Mouse (Mus musculus): ENCODE results near the gene Rer1. TPM values are rescaled to one million over a fixed set of nuclear protein-coding genes. Genes with fewer than 3 reads are reported as not detected.

The Rer1 gene
- polyA plus RNA-seq, 1 experiment, result 125 TPM

DNA sequence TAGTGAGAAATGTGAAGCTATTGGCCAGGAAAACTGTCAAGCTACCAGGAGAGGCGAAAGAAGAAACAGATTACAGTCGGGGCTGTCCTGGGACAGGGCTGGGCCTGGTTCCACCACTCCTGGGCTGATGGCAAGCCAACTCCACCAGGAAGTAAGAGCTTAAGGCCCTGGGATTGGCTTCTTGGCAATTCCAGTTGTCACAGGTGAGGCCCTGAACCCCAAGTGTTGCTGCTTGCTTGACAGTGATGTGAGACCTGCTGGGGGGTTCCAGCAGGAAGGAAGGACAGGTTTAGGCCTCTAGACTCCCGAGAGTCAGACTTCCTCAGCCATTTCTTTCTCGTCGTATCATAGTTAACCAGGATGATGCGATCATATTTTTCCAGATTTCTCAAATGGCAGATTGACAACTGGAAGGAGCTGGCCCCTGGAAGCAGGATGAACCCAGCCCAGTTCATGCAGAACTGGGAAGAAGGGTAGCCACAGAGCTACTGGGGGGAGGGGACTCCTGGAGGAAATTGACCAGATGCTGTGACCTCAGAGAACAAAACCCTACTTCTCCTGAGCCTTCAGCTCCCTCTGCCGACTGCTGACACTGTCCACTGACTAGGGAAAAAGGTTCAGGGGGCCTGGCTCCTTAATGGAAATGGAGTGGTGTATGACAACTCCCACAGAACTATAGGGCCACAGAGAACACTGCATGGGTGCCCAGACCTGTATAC is 7.4 kb upstream of the Rer1 start:
- Histone ChIP-seq H3K36me3 (ENCODE audit: control insufficient read depth, insufficient read depth) (no peaks in the 10 kb centered on the region), H3K4me3 (ENCODE audit: insufficient read depth, poor library complexity, severe bottlenecking) (no peak overlapping the region), H3K27me3 (ENCODE audit: control insufficient read depth, insufficient read depth, insufficient read length) (no peaks in the 10 kb centered on the region), H3K79me2 (ENCODE audit: control insufficient read depth, insufficient read depth) (no peaks in the 10 kb centered on the region), H3K79me3 (ENCODE audit: low read depth) (no peaks in the 10 kb centered on the region), H3ac (ENCODE audit: control insufficient read depth, insufficient read length, low read depth) (no peak overlapping the region)
- no peak for TF ChIP-seq MYOD1 (IDR thresholded peaks at IDR 0.05; ENCODE audit: control insufficient read depth, insufficient read length, low read depth)
- no peak for TF ChIP-seq USF1 (IDR thresholded peaks at IDR 0.05; ENCODE audit: low read depth)
- TF ChIP-seq CTCF (IDR thresholded peaks at IDR 0.05; ENCODE audit: control insufficient read depth, insufficient read depth, insufficient read length), result no peak
- TF ChIP-seq MYOG (IDR thresholded peaks at IDR 0.05; ENCODE audit: control insufficient read depth, extremely low read depth, insufficient read length), result no peak
- no peak for TF ChIP-seq FOSL1 (IDR thresholded peaks at IDR 0.05; ENCODE audit: insufficient read depth, low read length, poor library complexity, severe bottlenecking)
- TF ChIP-seq CEBPB (IDR thresholded peaks at IDR 0.05; ENCODE audit: low read depth), result no peak

DNA sequence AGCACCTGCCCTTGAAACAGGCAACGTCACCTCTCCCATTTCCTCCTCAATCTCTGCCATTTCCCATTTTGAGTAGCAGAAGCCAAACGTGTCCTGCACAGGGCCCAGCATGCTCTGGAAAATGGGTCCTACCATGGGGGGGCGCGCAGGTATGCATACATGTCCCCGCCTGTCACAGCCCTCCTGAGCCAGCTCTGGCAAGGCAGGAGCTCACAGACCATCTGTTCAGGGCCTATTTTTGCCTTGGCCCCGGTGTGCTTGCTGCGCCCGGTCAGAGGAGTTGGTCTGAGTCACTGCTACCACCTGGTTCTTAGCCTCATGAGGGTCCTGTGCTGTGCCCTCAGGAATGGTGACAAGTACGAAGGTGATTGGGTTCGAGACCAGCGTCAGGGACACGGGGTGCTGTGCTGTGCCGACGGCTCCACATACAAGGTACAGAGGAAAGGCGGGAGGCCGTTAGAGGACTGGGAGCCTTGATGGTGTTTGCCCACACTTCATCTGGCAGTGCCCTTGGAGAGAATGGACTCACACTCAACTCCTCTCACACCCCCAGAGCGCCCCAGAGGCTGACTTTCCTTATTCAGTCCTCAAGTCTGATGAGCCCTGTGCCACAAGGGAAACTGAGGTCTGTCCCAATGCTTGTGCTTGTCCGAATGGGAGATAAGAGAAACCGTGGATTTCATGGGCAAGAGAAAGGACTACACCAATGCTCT is 6.7 kb upstream of the Rer1 start:
- H3K79me3 ChIP-seq (ENCODE audit: low read depth), result no peaks in the 10 kb centered on the region
- no peak overlapping the region for H3K4me3 ChIP-seq (ENCODE audit: insufficient read depth, poor library complexity, severe bottlenecking)
- H3K36me3 ChIP-seq (ENCODE audit: control insufficient read depth, insufficient read depth), result no peaks in the 10 kb centered on the region
- H3ac ChIP-seq (ENCODE audit: control insufficient read depth, insufficient read length, low read depth), result no peak overlapping the region
- no peak for TF ChIP-seq MYOD1 (IDR thresholded peaks at IDR 0.05; ENCODE audit: control insufficient read depth, insufficient read length, low read depth)
- TF ChIP-seq FOSL1 (IDR thresholded peaks at IDR 0.05; ENCODE audit: insufficient read depth, low read length, poor library complexity, severe bottlenecking), result no peak
- TF ChIP-seq CTCF (IDR thresholded peaks at IDR 0.05; ENCODE audit: control insufficient read depth, insufficient read depth, insufficient read length), result no peak
- TF ChIP-seq MAX (IDR thresholded peaks at IDR 0.05), result no peak
- no peak for TF ChIP-seq USF1 (IDR thresholded peaks at IDR 0.05; ENCODE audit: low read depth)
- no peak for TF ChIP-seq CEBPB (IDR thresholded peaks at IDR 0.05; ENCODE audit: low read depth)
- no peak for TF ChIP-seq MYOG (IDR thresholded peaks at IDR 0.05; ENCODE audit: control insufficient read depth, extremely low read depth, insufficient read length)
- no peaks in the 10 kb centered on the region for H3K27me3 ChIP-seq (ENCODE audit: control insufficient read depth, insufficient read depth, insufficient read length)
- no peaks in the 10 kb centered on the region for H3K79me2 ChIP-seq (ENCODE audit: control insufficient read depth, insufficient read depth)

DNA sequence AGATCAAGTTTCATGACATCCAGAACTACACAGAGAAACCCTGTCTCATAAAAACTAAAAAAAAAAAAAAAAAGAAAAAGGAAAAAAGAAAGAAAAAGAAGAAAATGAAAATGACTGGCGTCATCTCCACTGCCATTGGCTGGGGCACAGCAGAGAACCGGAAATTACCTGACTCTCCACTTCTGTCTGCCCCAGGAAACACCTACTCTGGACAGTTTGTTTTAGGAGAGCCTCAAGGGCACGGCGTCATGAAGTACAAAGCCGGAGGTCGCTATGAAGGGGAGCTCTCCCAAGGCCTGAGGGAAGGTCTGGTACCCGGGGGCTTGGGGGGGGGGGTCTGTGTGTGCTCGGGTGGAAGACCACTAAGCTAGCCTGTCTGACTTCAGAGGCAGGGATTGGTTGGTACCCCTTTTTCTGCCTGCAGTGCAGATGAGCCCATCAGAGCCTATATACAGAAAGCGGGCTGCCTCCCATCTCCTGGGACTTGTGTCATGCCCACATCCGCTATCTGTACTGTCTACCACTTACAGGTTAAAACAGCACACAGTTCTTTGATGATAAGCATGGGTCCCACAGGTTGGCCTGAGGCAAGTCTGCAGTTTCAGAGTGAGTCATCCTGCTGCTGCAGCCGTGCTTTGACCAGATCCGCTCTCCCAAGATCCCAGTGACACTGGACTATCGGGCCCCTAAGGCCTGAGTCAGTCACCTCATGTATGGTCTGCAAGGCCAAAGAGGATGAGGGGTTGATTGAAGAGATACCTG is 4.7 kb upstream of the Rer1 start:
- H3K79me3 ChIP-seq (ENCODE audit: low read depth), result no peaks in the 10 kb centered on the region
- no peaks in the 10 kb centered on the region for H3K36me3 ChIP-seq (ENCODE audit: control insufficient read depth, insufficient read depth)
- no peak overlapping the region for H3ac ChIP-seq (ENCODE audit: control insufficient read depth, insufficient read length, low read depth)
- TF ChIP-seq USF1 (IDR thresholded peaks at IDR 0.05; ENCODE audit: low read depth), result no peak
- TF ChIP-seq CTCF (IDR thresholded peaks at IDR 0.05; ENCODE audit: control insufficient read depth, insufficient read depth, insufficient read length), result no peak
- no peak for TF ChIP-seq MAX (IDR thresholded peaks at IDR 0.05)
- TF ChIP-seq MYOG (IDR thresholded peaks at IDR 0.05; ENCODE audit: control insufficient read depth, extremely low read depth, insufficient read length), result no peak
- H3K27me3 ChIP-seq (ENCODE audit: control insufficient read depth, insufficient read depth, insufficient read length), result no peaks in the 10 kb centered on the region
- peaks cover 2% of the 10 kb centered on the region for H3K79me2 ChIP-seq (ENCODE audit: control insufficient read depth, insufficient read depth)
- H3K4me3 ChIP-seq (ENCODE audit: insufficient read depth, poor library complexity, severe bottlenecking), result no peak overlapping the region

DNA sequence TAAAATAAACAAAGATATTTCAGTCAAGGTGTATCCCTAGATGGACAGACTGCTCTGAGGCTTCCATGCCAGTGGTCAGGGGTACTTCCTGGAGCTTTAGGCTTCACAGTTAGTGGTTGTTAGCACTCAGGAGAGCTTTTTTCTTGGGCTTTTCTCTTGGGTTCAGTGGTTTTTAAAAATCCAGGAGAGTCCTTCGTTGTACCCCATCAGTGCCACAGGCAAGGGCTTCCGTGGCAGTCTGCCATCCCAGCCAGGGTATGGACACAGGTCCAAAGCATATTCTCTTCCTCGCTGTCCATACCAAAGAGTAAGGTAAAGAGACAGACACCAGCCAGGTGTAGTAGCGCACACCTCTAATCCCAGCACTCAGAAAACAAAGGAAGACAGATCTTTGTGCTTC is 4.0 kb upstream of the Rer1 start:
- H3K79me3 ChIP-seq (ENCODE audit: low read depth), result peaks cover 6% of the 10 kb centered on the region
- no peak overlapping the region for H3K4me3 ChIP-seq (ENCODE audit: insufficient read depth, poor library complexity, severe bottlenecking)
- H3ac ChIP-seq (ENCODE audit: control insufficient read depth, insufficient read length, low read depth), result no peak overlapping the region
- H3K36me3 ChIP-seq (ENCODE audit: control insufficient read depth, insufficient read depth), result no peaks in the 10 kb centered on the region
- no peaks in the 10 kb centered on the region for H3K27me3 ChIP-seq (ENCODE audit: control insufficient read depth, insufficient read depth, insufficient read length)
- H3K79me2 ChIP-seq (ENCODE audit: control insufficient read depth, insufficient read depth), result peaks cover 9% of the 10 kb centered on the region
- no peak for TF ChIP-seq FOSL1 (IDR thresholded peaks at IDR 0.05; ENCODE audit: insufficient read depth, low read length, poor library complexity, severe bottlenecking)
- TF ChIP-seq MYOG (IDR thresholded peaks at IDR 0.05; ENCODE audit: control insufficient read depth, extremely low read depth, insufficient read length), result no peak
- TF ChIP-seq MYOD1 (IDR thresholded peaks at IDR 0.05; ENCODE audit: control insufficient read depth, insufficient read length, low read depth), result no peak
- no peak for TF ChIP-seq USF1 (IDR thresholded peaks at IDR 0.05; ENCODE audit: low read depth)
- TF ChIP-seq MAX (IDR thresholded peaks at IDR 0.05), result no peak
- TF ChIP-seq CEBPB (IDR thresholded peaks at IDR 0.05; ENCODE audit: low read depth), result no peak
- no peak for TF ChIP-seq CTCF (IDR thresholded peaks at IDR 0.05; ENCODE audit: control insufficient read depth, insufficient read depth, insufficient read length)

DNA sequence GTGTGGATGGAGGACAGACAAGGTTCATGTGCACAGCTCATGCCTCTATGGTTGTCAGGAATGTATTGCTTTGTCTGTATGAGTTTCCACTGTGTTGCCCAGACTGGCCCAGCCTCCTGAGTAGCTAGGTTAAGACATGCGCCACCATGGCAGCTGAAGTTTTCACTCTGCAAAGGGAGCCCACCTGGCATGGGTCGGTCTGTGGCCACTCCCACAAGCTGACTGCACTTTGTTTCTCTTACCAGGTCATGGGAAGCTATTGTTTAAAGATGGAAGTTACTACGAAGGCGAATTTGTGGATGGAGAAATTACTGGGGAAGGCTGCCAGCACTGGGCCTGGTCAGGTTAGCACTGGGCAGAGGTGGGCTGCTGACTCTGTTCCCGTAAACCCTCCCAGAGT is 3.1 kb upstream of the Rer1 start:
- peaks cover 15% of the 10 kb centered on the region for H3K79me3 ChIP-seq (ENCODE audit: low read depth)
- H3K36me3 ChIP-seq (ENCODE audit: control insufficient read depth, insufficient read depth), result no peaks in the 10 kb centered on the region
- no peaks in the 10 kb centered on the region for H3K27me3 ChIP-seq (ENCODE audit: control insufficient read depth, insufficient read depth, insufficient read length)
- peaks cover 18% of the 10 kb centered on the region for H3K79me2 ChIP-seq (ENCODE audit: control insufficient read depth, insufficient read depth)
- H3ac ChIP-seq (ENCODE audit: control insufficient read depth, insufficient read length, low read depth), result no peak overlapping the region
- TF ChIP-seq FOSL1 (IDR thresholded peaks at IDR 0.05; ENCODE audit: insufficient read depth, low read length, poor library complexity, severe bottlenecking) (no peak), USF1 (IDR thresholded peaks at IDR 0.05; ENCODE audit: low read depth) (no peak), MAX (IDR thresholded peaks at IDR 0.05) (no peak), CEBPB (IDR thresholded peaks at IDR 0.05; ENCODE audit: low read depth) (no peak), CTCF (IDR thresholded peaks at IDR 0.05; ENCODE audit: control insufficient read depth, insufficient read depth, insufficient read length) (no peak), MYOD1 (IDR thresholded peaks at IDR 0.05; ENCODE audit: control insufficient read depth, insufficient read length, low read depth) (no peak), MYOG (IDR thresholded peaks at IDR 0.05; ENCODE audit: control insufficient read depth, extremely low read depth, insufficient read length) (no peak)
- no peak overlapping the region for H3K4me3 ChIP-seq (ENCODE audit: insufficient read depth, poor library complexity, severe bottlenecking)
